Mouse (Mus musculus) bone marrow macrophage, adult 2 months (primary cell): ENCODE measurements at regions not wholly inside any gene's neighbourhood (a gene's known extent, or its start where the extent isn't known, plus 50 kb on each side); places are given as distances from the start of the nearest gene placed in this dataset.

Source experiments
- CTCF ChIP-seq: IDR thresholded peaks from 2 replicates; pipeline ENCODE4 v1.5.1; 2012; ENCODE audit warnings: low read depth, mild to moderate bottlenecking, low read length, moderate library complexity
- POLR2A ChIP-seq: IDR thresholded peaks from 2 replicates; pipeline ENCODE4 v1.6.1; 2012; ENCODE audit warnings: mild to moderate bottlenecking, low read depth, low read length, borderline replicate concordance

GRCm38 (mm10) chr10:26570468-26570867 lies 182.8 kb upstream of the Arhgap18 start:
- TF ChIP-seq CTCF (no peak), POLR2A (no peak)
